ENCODE assay signal across 8 mouse cellular contexts in genomic region chr3:89419571-89419970, GRCm38 (mm10). TPM values are rescaled to one million over a fixed set of nuclear protein-coding genes. Genes with fewer than 3 reads are reported as not detected.
DNase-seq lines count a peak whose midpoint lies in the region; ATAC-seq and TF ChIP-seq lines count a peak whose summit lies in the region.

No protein-coding gene starts in this region.

- DNase-seq in ES-E14 (ENCODE audit: low read depth, low spot score) = no peak
- DNase-seq in adrenal gland, postnatal 25 days = peak; percentile 48
- peak; percentile 98 for DNase-seq in heart, adult 11 months
- peak; percentile 82 to 89 for DNase-seq in lung, adult 18-20 months
- DNase-seq in ovary, postnatal 10 days (ENCODE audit: low spot score) = peak; percentile 29
- no peak for DNase-seq in spleen, postnatal 10 days (ENCODE audit: low spot score in 2 of 2)
- DNase-seq in T-cell, adult 2 months (ENCODE audit: low spot score) = no peak

- peaks cover 26% of the 10 kb centered on the region for H3K36me3 ChIP-seq in ES-E14 (ENCODE audit: control insufficient read depth, insufficient read depth, low read length, poor library complexity, severe bottlenecking)
- H3K36me3 ChIP-seq in intestine, postnatal 0 days (ENCODE audit: control insufficient read depth, insufficient read depth) = peaks cover 34% of the 10 kb centered on the region

- WGBS in intestine, postnatal 0 days = under 1% methylated on average over 9 of the region's 9 CpGs

- H3K27ac ChIP-seq in ES-E14 (ENCODE audit: insufficient read depth, low read depth, low read length, poor library complexity, severe bottlenecking) = peak overlapping the region; percentile 93
- peak overlapping the region; percentile 97 for H3K27ac ChIP-seq in intestine, postnatal 0 days (ENCODE audit: low read depth, low read length)

- peak overlapping the region; percentile 87 to 98 for H3K4me3 ChIP-seq in ES-E14 (ENCODE audit: insufficient read depth in 1 of 2, low read depth in 1 of 2, low read length in 2 of 2, poor library complexity in 1 of 2, severe bottlenecking in 1 of 2)
- peak overlapping the region; percentile 76 for H3K4me3 ChIP-seq in intestine, postnatal 0 days (ENCODE audit: low read depth, low read length)

- in situ Hi-C loops in ES-E14 (cut with MboI; ENCODE audit: low sequenced_read_pairs in 2 of 2, unreplicated experiment in 2 of 2) = no loop called here

- peaks cover 15 to 23% of the 10 kb centered on the region in 2 experiments; a peak in 3 of 4 replicates for H3K4me1 ChIP-seq in ES-E14 (ENCODE audit: control insufficient read depth in 2 of 2, insufficient read depth in 2 of 2, low read length in 2 of 2, poor library complexity in 1 of 2)
- peaks cover 9% of the 10 kb centered on the region for H3K4me1 ChIP-seq in intestine, postnatal 0 days (replicated peaks; ENCODE audit: control insufficient read depth, insufficient read depth, low read length)

- no peak for ATAC-seq in intestine, postnatal 0 days

- H3K9me3 ChIP-seq in ES-E14 (ENCODE audit: control insufficient read depth, insufficient read depth, low read depth, low read length) = no peaks in the 10 kb centered on the region
- H3K9me3 ChIP-seq in intestine, postnatal 0 days (ENCODE audit: control insufficient read depth) = no peaks in the 10 kb centered on the region

- H3K4me2 ChIP-seq in intestine, postnatal 0 days (replicated peaks; ENCODE audit: low read depth) = peak overlapping the region; percentile 86

- no peaks in the 10 kb centered on the region for H3K27me3 ChIP-seq in intestine, postnatal 0 days (replicated peaks; ENCODE audit: control insufficient read depth, insufficient read depth, low read length)

- peak overlapping the region; percentile 94 for H3K9ac ChIP-seq in ES-E14 (ENCODE audit: insufficient read depth, low read depth, low read length, poor library complexity, severe bottlenecking)
- peak overlapping the region; percentile 83 for H3K9ac ChIP-seq in intestine, postnatal 0 days (ENCODE audit: low read depth, low read length)

- TF ChIP-seq CTCF in intestine, postnatal 0 days (IDR thresholded peaks at IDR 0.05; ENCODE audit: low read depth) = no peak

TF ChIP-seq in ES-E14, 5 proteins besides CTCF, POLR2A, EP300 and RAD21:
- no peak for TF ChIP-seq MAFK (IDR thresholded peaks at IDR 0.05; ENCODE audit: insufficient read depth, low read depth, low read length)
- no peak for TF ChIP-seq ZNF384 (IDR thresholded peaks at IDR 0.05; ENCODE audit: low read depth, low read length)
- TF ChIP-seq HCFC1 (IDR thresholded peaks at IDR 0.05; ENCODE audit: borderline replicate concordance, insufficient read depth, low read length) = peak; percentile 9; the same call in 1 of the 2 replicates
- TF ChIP-seq CHD2 (IDR thresholded peaks at IDR 0.05; ENCODE audit: low read depth, low read length) = no peak

RNA-seq across cellular contexts. Expression of gene Shc1, which starts 1.3 kb away (rescaled TPM):
- 66.9 and 72.0 TPM in 2 replicates for total RNA-seq in ES-E14 (2012; rRNA removed)
- total RNA-seq in adrenal gland, postnatal 25 days (2021) = 74.4 and 101 TPM in 2 replicates
- 43.4 and 48.6 TPM in 2 replicates for polyA plus RNA-seq in intestine, postnatal 0 days (2015; fragmentation: Nextera tagmentation; extraction: Ambion mirVana)

RNA-seq across cellular contexts. Expression of gene Cks1b, which starts 1.4 kb away (rescaled TPM):
- 162 and 190 TPM in 2 replicates for total RNA-seq in ES-E14 (2012; rRNA removed)
- total RNA-seq in adrenal gland, postnatal 25 days (2021) = 24.8 and 26.2 TPM in 2 replicates
- polyA plus RNA-seq in intestine, postnatal 0 days (2015; fragmentation: Nextera tagmentation; extraction: Ambion mirVana) = 106 and 118 TPM in 2 replicates

RNA-seq across cellular contexts. Expression of gene Flad1, which starts 7.9 kb away (rescaled TPM):
- total RNA-seq in ES-E14 (2012; rRNA removed) = 20.3 and 20.9 TPM in 2 replicates
- 34.7 and 35.4 TPM in 2 replicates for total RNA-seq in adrenal gland, postnatal 25 days (2021)
- 29.2 and 32.1 TPM in 2 replicates for polyA plus RNA-seq in intestine, postnatal 0 days (2015; fragmentation: Nextera tagmentation; extraction: Ambion mirVana)

RNA-seq across cellular contexts. Expression of gene Pygo2, which starts 10.4 kb away (rescaled TPM):
- 39.2 and 50.3 TPM in 2 replicates for total RNA-seq in ES-E14 (2012; rRNA removed)
- total RNA-seq in adrenal gland, postnatal 25 days (2021) = 38.6 and 46.8 TPM in 2 replicates
- 17.1 and 17.5 TPM in 2 replicates for polyA plus RNA-seq in intestine, postnatal 0 days (2015; fragmentation: Nextera tagmentation; extraction: Ambion mirVana)

RNA-seq across cellular contexts. Expression of gene Pbxip1, which starts 16.9 kb away (rescaled TPM):
- total RNA-seq in ES-E14 (2012; rRNA removed) = 19.3 and 20.8 TPM in 2 replicates
- total RNA-seq in adrenal gland, postnatal 25 days (2021) = 37.9 and 51.1 TPM in 2 replicates
- 52.2 and 55.8 TPM in 2 replicates for polyA plus RNA-seq in intestine, postnatal 0 days (2015; fragmentation: Nextera tagmentation; extraction: Ambion mirVana)

Comparison
In these comparisons a context has a peak if more than half of its experiments do, and no peak if none do; other contexts are left out.
1. DNase-seq: peak in adrenal gland, postnatal 25 days (single experiment), heart, adult 11 months (single experiment), lung, adult 18-20 months (2 of 2) and ovary, postnatal 10 days (single experiment); none in ES-E14 (single experiment), spleen, postnatal 10 days (0 of 2) and T-cell, adult 2 months (single experiment).